Mouse (Mus musculus) MEL (cell line): ENCODE measurements at regions not wholly inside any gene's neighbourhood (a gene's known extent, or its start where the extent isn't known, plus 50 kb on each side); places are given as distances from the start of the nearest gene placed in this dataset.

Experiments
- CHD2 ChIP-seq: IDR thresholded peaks from 2 replicates; pipeline ENCODE4 v1.6.1; 2011; ENCODE audit warnings: low read length, improper control_type of control experiment
- CTCF ChIP-seq, 3 experiments: IDR thresholded peaks in 2 of 3; conservative IDR thresholded peaks in 1 of 3; 2 replicates each; pipeline ENCODE4 v1.5.1; 2011 to 2012; ENCODE audit warnings: low read length in 3 of 3, low read depth in 2 of 3, mild to moderate bottlenecking in 2 of 3, improper control_type of control experiment in 1 of 3, inconsistent platforms in 1 of 3, mixed read lengths in 1 of 3, moderate library complexity in 1 of 3; ENCODE audit not compliant: control insufficient read depth in 1 of 3, insufficient read depth in 1 of 3, poor library complexity in 1 of 3, severe bottlenecking in 1 of 3
- ELF1 ChIP-seq: IDR thresholded peaks from 2 replicates; pipeline ENCODE4 v1.6.1; 2014; ENCODE audit warnings: low read depth, mild to moderate bottlenecking, inconsistent platforms, low read length, improper control_type of control experiment, moderate library complexity
- ETS1 ChIP-seq: IDR thresholded peaks from 2 replicates; pipeline ENCODE4 v1.6.1; 2012; ENCODE audit warnings: low read depth, mild to moderate bottlenecking, inconsistent platforms, low read length, improper control_type of control experiment, moderate library complexity
- GABPA ChIP-seq: IDR thresholded peaks from 2 replicates; pipeline ENCODE4 v1.6.1; 2012; ENCODE audit warnings: low read depth, mild to moderate bottlenecking, inconsistent platforms, low read length, improper control_type of control experiment, moderate library complexity
- GATA1 ChIP-seq: IDR thresholded peaks from 2 replicates; pipeline ENCODE4 v1.6.1; 2011; ENCODE audit warnings: low read depth, low read length, improper control_type of control experiment
- KAT2A ChIP-seq: conservative IDR thresholded peaks from 2 replicates; pipeline ENCODE4 v1.6.1; 2012; ENCODE audit warnings: low read depth, low read length, improper control_type of control experiment, inconsistent platforms
- POLR2A ChIP-seq, 2 experiments: IDR thresholded peaks; 2 replicates each; pipeline ENCODE4 v1.6.1; 2011 to 2012; ENCODE audit warnings: low read length in 2 of 2, mild to moderate bottlenecking in 2 of 2, control low read depth in 1 of 2, improper control_type of control experiment in 1 of 2, low read depth in 1 of 2, moderate library complexity in 1 of 2; ENCODE audit not compliant: control insufficient read depth in 1 of 2, insufficient read depth in 1 of 2, poor library complexity in 1 of 2
- RCOR1 ChIP-seq: IDR thresholded peaks from 2 replicates; pipeline ENCODE4 v1.6.1; 2012; ENCODE audit warnings: low read depth, mild to moderate bottlenecking, inconsistent platforms, low read length, improper control_type of control experiment
- SIN3A ChIP-seq: IDR thresholded peaks from 2 replicates; pipeline ENCODE4 v1.6.1; 2012; ENCODE audit warnings: low read length, improper control_type of control experiment, inconsistent platforms
- USF1 ChIP-seq: IDR thresholded peaks from 2 replicates; pipeline ENCODE4 v1.6.1; 2014; ENCODE audit warnings: low read depth, mild to moderate bottlenecking, inconsistent platforms, low read length, improper control_type of control experiment, moderate library complexity
- USF2 ChIP-seq, 2 experiments: IDR thresholded peaks; 2 replicates each; pipeline ENCODE4 v1.6.1; 2011 to 2012; ENCODE audit warnings: improper control_type of control experiment in 2 of 2, low read length in 2 of 2, borderline replicate concordance in 1 of 2, inconsistent platforms in 1 of 2, low read depth in 1 of 2, mild to moderate bottlenecking in 1 of 2; ENCODE audit not compliant: insufficient read depth in 1 of 2

- TF ChIP-seq USF1 = no peak
- no peak for TF ChIP-seq GATA1
- no peak for TF ChIP-seq POLR2A (IDR thresholded peaks at IDR 0.05; ENCODE audit: control insufficient read depth in 1 of 2, insufficient read depth in 1 of 2, low read depth in 1 of 2, low read length in 2 of 2, poor library complexity in 1 of 2)
- no peak for TF ChIP-seq RCOR1
- TF ChIP-seq ELF1 = no peak
- no peak for TF ChIP-seq CTCF (IDR thresholded peaks at IDR 0.05 in 2 of 3, conservative IDR thresholded peaks at IDR 0.05 in 1 of 3; ENCODE audit: control insufficient read depth in 1 of 3, insufficient read depth in 1 of 3, low read depth in 2 of 3, low read length in 3 of 3, poor library complexity in 1 of 3, severe bottlenecking in 1 of 3)
- TF ChIP-seq USF2 (IDR thresholded peaks at IDR 0.05; ENCODE audit: borderline replicate concordance in 1 of 2, insufficient read depth in 1 of 2, low read depth in 1 of 2, low read length in 2 of 2) = no peak
- TF ChIP-seq ETS1 = no peak
- no peak for TF ChIP-seq GABPA
- no peak for TF ChIP-seq KAT2A
- TF ChIP-seq SIN3A = no peak
- TF ChIP-seq CHD2 = no peak
Measured at GRCm38 (mm10) chr5:106064366-106064765, 188.0 kb downstream of the Zfp326 start.
